Mouse (Mus musculus): ENCODE data around the gene Disp2. TPM values are rescaled to one million over a fixed set of nuclear protein-coding genes. Genes with fewer than 3 reads are reported as not detected.

Disp2 gene
- total and polyA plus RNA-seq, 3 experiments, result 0.15 to 0.43 TPM; not detected in 1

DNA sequence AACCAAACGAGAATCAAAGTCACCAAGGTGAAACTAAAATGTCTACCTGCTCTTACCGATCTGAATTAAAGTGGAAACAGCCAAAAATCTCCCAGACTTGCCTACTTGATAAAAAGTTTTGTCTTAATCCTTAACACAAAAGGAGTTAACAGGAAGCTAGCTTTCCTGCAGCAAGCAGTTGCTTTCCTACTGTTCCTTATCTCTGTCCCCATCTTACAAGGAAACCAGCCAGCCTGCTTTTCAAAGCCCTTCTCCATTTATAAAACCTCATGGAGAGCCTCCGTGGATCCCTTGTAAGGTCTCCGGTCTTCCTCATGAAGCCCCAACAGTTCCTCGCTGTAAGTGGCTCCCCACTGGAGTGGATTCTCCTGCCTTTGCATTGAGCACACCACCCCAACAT, 58.8 kb downstream of the Disp2 start:
- 0 out of 4 replicates have a peak overlapping the region, but pooled peaks of 1 of the 2 experiments have one; percentile 17 for H3K4me3 ChIP-seq (ENCODE audit: control insufficient read depth in 1 of 2, insufficient read depth in 1 of 2, low read depth in 2 of 2, low read length in 2 of 2)
- no peak for TF ChIP-seq UBTF (IDR thresholded peaks at IDR 0.05; ENCODE audit: borderline replicate concordance, insufficient read depth, low read depth, low read length)
- TF ChIP-seq POLR2AphosphoS2 (IDR thresholded peaks at IDR 0.05; ENCODE audit: low read length), result peak; percentile 53; the same call in 1 of the 2 replicates
- peak; percentile 73 for TF ChIP-seq GATA1 (IDR thresholded peaks at IDR 0.05; ENCODE audit: low read depth, low read length)
- no peak for TF ChIP-seq JUND (IDR thresholded peaks at IDR 0.05; ENCODE audit: low read depth, low read length)
- no peak overlapping the region for H3K9ac ChIP-seq (ENCODE audit: control insufficient read depth, low read depth, low read length, poor library complexity, severe bottlenecking)
- peaks cover 5 to 11% of the 10 kb centered on the region in 2 experiments for H3K4me1 ChIP-seq (ENCODE audit: control insufficient read depth in 1 of 2, insufficient read depth in 2 of 2, low read length in 2 of 2)
- no peak overlapping the region for H3K27ac ChIP-seq (ENCODE audit: control insufficient read depth, low read depth, low read length)
- peak; percentile 46 for DNase-seq (ENCODE audit: low read depth, low spot score)
- no peaks in the 10 kb centered on the region for H3K27me3 ChIP-seq (ENCODE audit: control insufficient read depth in 1 of 2, insufficient read depth in 2 of 2, low read length in 2 of 2)
- no peaks in the 10 kb centered on the region for H3K79me2 ChIP-seq (ENCODE audit: control insufficient read depth, insufficient read depth, low read length, poor library complexity)
- H3K9me3 ChIP-seq (replicated peaks; ENCODE audit: insufficient read depth, low read length), result no peaks in the 10 kb centered on the region
- H3K36me3 ChIP-seq (ENCODE audit: control insufficient read depth in 1 of 2, insufficient read depth in 2 of 2, low read length in 2 of 2), result peaks cover 6 to 13% of the 10 kb centered on the region in 2 experiments

GRCm38 (mm10) chr2:118841186-118841585, 61.7 kb downstream of the Disp2 start:
- peaks cover 0 to 13% of the 10 kb centered on the region in 2 experiments; a peak in 2 of 4 replicates for H3K36me3 ChIP-seq (ENCODE audit: control insufficient read depth in 1 of 2, insufficient read depth in 2 of 2, low read length in 2 of 2)
- H3K4me1 ChIP-seq (ENCODE audit: control insufficient read depth in 1 of 2, insufficient read depth in 2 of 2, low read length in 2 of 2), result peaks cover 5 to 11% of the 10 kb centered on the region in 2 experiments
- H3K79me2 ChIP-seq (ENCODE audit: control insufficient read depth, insufficient read depth, low read length, poor library complexity), result no peaks in the 10 kb centered on the region
- TF ChIP-seq RAD21 (IDR thresholded peaks at IDR 0.05; ENCODE audit: low read depth, low read length) (no peak), ZKSCAN1 (IDR thresholded peaks at IDR 0.05; ENCODE audit: low read depth, low read length) (no peak), MAZ (IDR thresholded peaks at IDR 0.05; ENCODE audit: low read depth, low read length) (no peak)
- no peak overlapping the region for H3K9ac ChIP-seq (ENCODE audit: control insufficient read depth, low read depth, low read length, poor library complexity, severe bottlenecking)
- H3K27ac ChIP-seq (ENCODE audit: control insufficient read depth, low read depth, low read length), result no peak overlapping the region
- no peak for DNase-seq (ENCODE audit: low read depth, low spot score)
- no peaks in the 10 kb centered on the region for H3K9me3 ChIP-seq (replicated peaks; ENCODE audit: insufficient read depth, low read length)
- H3K27me3 ChIP-seq (ENCODE audit: control insufficient read depth in 1 of 2, insufficient read depth in 2 of 2, low read length in 2 of 2), result no peaks in the 10 kb centered on the region
- H3K4me3 ChIP-seq (ENCODE audit: control insufficient read depth in 1 of 2, insufficient read depth in 1 of 2, low read depth in 2 of 2, low read length in 2 of 2), result no peak overlapping the region

DNA sequence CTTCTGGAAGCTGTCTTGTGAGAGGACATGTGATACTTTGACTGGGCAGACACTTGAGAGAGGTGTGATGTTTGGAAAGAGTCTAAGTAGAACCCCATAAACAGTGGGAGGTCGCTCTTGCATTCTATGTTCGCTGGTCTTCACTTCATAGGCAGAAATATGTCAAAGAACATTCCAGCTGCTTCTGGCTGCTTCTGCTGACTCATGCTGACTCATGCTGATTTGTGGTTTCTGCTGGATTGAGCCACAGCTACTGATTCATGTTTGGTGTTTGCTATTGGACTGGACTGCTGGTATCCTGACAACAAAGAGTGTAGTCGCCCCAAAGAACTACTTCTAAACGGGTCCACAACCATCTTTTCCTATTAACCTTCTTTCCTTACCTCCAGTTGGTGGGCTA, 62.3 kb downstream of the Disp2 start:
- peaks cover 5 to 11% of the 10 kb centered on the region in 2 experiments for H3K4me1 ChIP-seq (ENCODE audit: control insufficient read depth in 1 of 2, insufficient read depth in 2 of 2, low read length in 2 of 2)
- no peak overlapping the region for H3K4me3 ChIP-seq (ENCODE audit: control insufficient read depth in 1 of 2, insufficient read depth in 1 of 2, low read depth in 2 of 2, low read length in 2 of 2)
- no peaks in the 10 kb centered on the region for H3K79me2 ChIP-seq (ENCODE audit: control insufficient read depth, insufficient read depth, low read length, poor library complexity)
- peak; percentile 83 for DNase-seq (ENCODE audit: low read depth, low spot score)
- H3K27me3 ChIP-seq (ENCODE audit: control insufficient read depth in 1 of 2, insufficient read depth in 2 of 2, low read length in 2 of 2), result no peaks in the 10 kb centered on the region
- no peaks in the 10 kb centered on the region for H3K9me3 ChIP-seq (replicated peaks; ENCODE audit: insufficient read depth, low read length)
- peaks cover 0 to 13% of the 10 kb centered on the region in 2 experiments; a peak in 2 of 4 replicates for H3K36me3 ChIP-seq (ENCODE audit: control insufficient read depth in 1 of 2, insufficient read depth in 2 of 2, low read length in 2 of 2)
- TF ChIP-seq GABPA (IDR thresholded peaks at IDR 0.05; ENCODE audit: low read depth, low read length) (peak; percentile 91), MAFK (IDR thresholded peaks at IDR 0.05; ENCODE audit: borderline replicate concordance, low read depth, low read length) (peak; percentile 85), POLR2AphosphoS5 (IDR thresholded peaks at IDR 0.05; ENCODE audit: borderline replicate concordance, low read depth, low read length) (no peak), ETS1 (IDR thresholded peaks at IDR 0.05; ENCODE audit: low read depth, low read length) (peak; percentile 74), ZMIZ1 (IDR thresholded peaks at IDR 0.05; ENCODE audit: low read depth, low read length) (no peak), EP300 (IDR thresholded peaks at IDR 0.05; ENCODE audit: low read depth in 1 of 2, low read length in 2 of 2) (0 out of 4 replicates have a peak, but pooled peaks of 1 of the 2 experiments have one; percentile 37), TAL1 (IDR thresholded peaks at IDR 0.05; ENCODE audit: low read length) (no peak), JUND (IDR thresholded peaks at IDR 0.05; ENCODE audit: low read depth, low read length) (0 out of 2 replicates have a peak, but pooled peaks have one; percentile 46)
- H3K9ac ChIP-seq (ENCODE audit: control insufficient read depth, low read depth, low read length, poor library complexity, severe bottlenecking), result no peak overlapping the region
- no peak overlapping the region; the same call in 1 of the 2 replicates for H3K27ac ChIP-seq (ENCODE audit: control insufficient read depth, low read depth, low read length)

All from MEL (cell line).